Mouse (Mus musculus): ENCODE results near the gene Ndufv2.

The Ndufv2 gene

GRCm38 (mm10) chr17:66101380-66102330, at the start of gene Ndufv2:
Gene Ndufv2 (minus strand): TSS chr17:66101559.
- peak; percentile 84 to 88 for DNase-seq (ENCODE audit: low spot score in 2 of 2)

- DNase-seq (ENCODE audit: low spot score in 2 of 2), result no peak
Observed at GRCm38 (mm10) chr17:66131212-66131611, 29.9 kb upstream of the Ndufv2 start.

GRCm38 (mm10) chr17:66130371-66130770, 29.0 kb upstream of the Ndufv2 start:
- no peak for DNase-seq (ENCODE audit: low spot score in 2 of 2)

GRCm38 (mm10) chr17:66125211-66125610, 23.9 kb upstream of the Ndufv2 start:
- no peak for DNase-seq (ENCODE audit: low spot score in 2 of 2)

GRCm38 (mm10) chr17:66123816-66124610, 22.7 kb upstream of the Ndufv2 start:
- DNase-seq (ENCODE audit: low spot score in 2 of 2), result no peak

- DNase-seq (ENCODE audit: low spot score in 2 of 2), result peak; percentile 82
Observed at GRCm38 (mm10) chr17:66123066-66123815, 21.9 kb upstream of the Ndufv2 start, which contains the start of gene Ddx11. Gene Ddx11 (plus strand): TSS chr17:66123520.

- no peak for DNase-seq (ENCODE audit: low spot score in 2 of 2)
Observed at GRCm38 (mm10) chr17:66120701-66121100, 19.3 kb upstream of the Ndufv2 start.

GRCm38 (mm10) chr17:66118991-66119390, 17.6 kb upstream of the Ndufv2 start:
- DNase-seq (ENCODE audit: low spot score in 2 of 2), result no peak

- no peak for DNase-seq (ENCODE audit: low spot score in 2 of 2)
Observed at GRCm38 (mm10) chr17:66112166-66112565, 10.8 kb upstream of the Ndufv2 start.

- peak; percentile 85 to 86 for DNase-seq (ENCODE audit: low spot score in 2 of 2)
Observed at GRCm38 (mm10) chr17:66111402-66111959, 10.1 kb upstream of the Ndufv2 start, which contains the start of gene Washc1. Gene Washc1 (plus strand): TSS chr17:66111545.

- no peak for DNase-seq (ENCODE audit: low spot score in 2 of 2)
Observed at GRCm38 (mm10) chr17:66110746-66111145, 9.4 kb upstream of the Ndufv2 start.

GRCm38 (mm10) chr17:66108198-66108597, 6.8 kb upstream of the Ndufv2 start:
- DNase-seq (ENCODE audit: low spot score in 2 of 2), result no peak

- DNase-seq (ENCODE audit: low spot score in 2 of 2), result no peak
Observed at GRCm38 (mm10) chr17:66107466-66107865, 6.1 kb upstream of the Ndufv2 start.

GRCm38 (mm10) chr17:66106601-66107267, 5.4 kb upstream of the Ndufv2 start:
- DNase-seq (ENCODE audit: low spot score in 2 of 2), result no peak

- DNase-seq (ENCODE audit: low spot score in 2 of 2), result no peak
Observed at GRCm38 (mm10) chr17:66104076-66104475, 2.7 kb upstream of the Ndufv2 start.

GRCm38 (mm10) chr17:66100566-66101379, 586 bp downstream of the Ndufv2 start:
- DNase-seq (ENCODE audit: low spot score in 2 of 2), result peak in 1 of 2 experiments; percentile 21

- DNase-seq (ENCODE audit: low spot score in 2 of 2), result no peak
Observed at GRCm38 (mm10) chr17:66092664-66093063, 8.7 kb downstream of the Ndufv2 start.

- DNase-seq (ENCODE audit: low spot score in 2 of 2), result no peak
Observed at GRCm38 (mm10) chr17:66092065-66092464, 9.3 kb downstream of the Ndufv2 start.

- no peak for DNase-seq (ENCODE audit: low spot score in 2 of 2)
Observed at GRCm38 (mm10) chr17:66091392-66091791, 10.0 kb downstream of the Ndufv2 start.

GRCm38 (mm10) chr17:66090251-66090650, 11.1 kb downstream of the Ndufv2 start:
- no peak for DNase-seq (ENCODE audit: low spot score in 2 of 2)

Data from right cerebral cortex, postnatal 36 days (tissue).